Mouse (Mus musculus) urinary bladder, postnatal 36 days (tissue): ENCODE data around the gene Hspa4.
A peak's percentile ranks its signal among the peaks of the same experiment; 100 is the strongest.
"Not testable (repeated sequence)": the region's sequence is repeated elsewhere in the genome, so short reads cannot be mapped to it uniquely, and the experiment has no call there.

ENCODE experiments used
- DNase-seq, 2 experiments: peaks; one replicate each; pipeline ENCODE4 v3.0.0; 2022; ENCODE audit warnings: low spot score in 2 of 2, mixed read lengths in 1 of 2

Hspa4 gene

GRCm38 (mm10) chr11:53300330-53301166, at the start of gene Hspa4:
Hspa4 (minus strand) TSS chr11:53300457.
- DNase-seq, result peak; percentile 97 to 99

GRCm38 (mm10) chr11:53345738-53346137, 45.5 kb upstream of the Hspa4 start:
- no peak for DNase-seq

GRCm38 (mm10) chr11:53345328-53345727, 45.1 kb upstream of the Hspa4 start:
- DNase-seq, result no peak

GRCm38 (mm10) chr11:53342711-53343110, 42.5 kb upstream of the Hspa4 start:
- DNase-seq, result no peak

- not testable (repeated sequence) for DNase-seq
These were observed 40.8 kb upstream of the Hspa4 start for GRCm38 (mm10) chr11:53341019-53341418.

GRCm38 (mm10) chr11:53337684-53338083, 37.4 kb upstream of the Hspa4 start:
- DNase-seq, result no peak

GRCm38 (mm10) chr11:53336924-53337323, 36.7 kb upstream of the Hspa4 start:
- DNase-seq, result no peak

GRCm38 (mm10) chr11:53336182-53336571, 35.9 kb upstream of the Hspa4 start:
- no peak for DNase-seq

- no peak for DNase-seq
These were observed 35.4 kb upstream of the Hspa4 start for GRCm38 (mm10) chr11:53335505-53336181.

- no peak for DNase-seq
These were observed 31.9 kb upstream of the Hspa4 start for GRCm38 (mm10) chr11:53332076-53332680.

- no peak for DNase-seq
These were observed 30.9 kb upstream of the Hspa4 start for GRCm38 (mm10) chr11:53331121-53331520.

GRCm38 (mm10) chr11:53330325-53330724, 30.1 kb upstream of the Hspa4 start:
- no peak for DNase-seq

- DNase-seq, result peak; percentile 83 to 89
These were observed 24.3 kb upstream of the Hspa4 start, which contains the start of gene Zcchc10 for GRCm38 (mm10) chr11:53324512-53324968. Zcchc10 (plus strand) TSS chr11:53324679.

GRCm38 (mm10) chr11:53319867-53320266, 19.6 kb upstream of the Hspa4 start:
- DNase-seq, result not testable (repeated sequence)

- not testable (repeated sequence) for DNase-seq
These were observed 18.3 kb upstream of the Hspa4 start for GRCm38 (mm10) chr11:53318568-53318967.

GRCm38 (mm10) chr11:53318041-53318440, 17.8 kb upstream of the Hspa4 start:
- no peak for DNase-seq

GRCm38 (mm10) chr11:53316996-53317395, 16.7 kb upstream of the Hspa4 start:
- DNase-seq, result no peak

GRCm38 (mm10) chr11:53314770-53315173, 14.5 kb upstream of the Hspa4 start:
- DNase-seq, result peak in 1 of 2 experiments; percentile 28

GRCm38 (mm10) chr11:53312823-53313222, 12.6 kb upstream of the Hspa4 start:
- DNase-seq, result not testable (repeated sequence)

GRCm38 (mm10) chr11:53311385-53311784, 11.1 kb upstream of the Hspa4 start:
- DNase-seq, result no peak

- peak; percentile 38 to 82 for DNase-seq
These were observed 8.6 kb upstream of the Hspa4 start for GRCm38 (mm10) chr11:53308884-53309310.

GRCm38 (mm10) chr11:53308251-53308864, 8.1 kb upstream of the Hspa4 start:
- DNase-seq, result peak; percentile 30 to 48
